Mouse (Mus musculus) common myeloid progenitor, adult 5-6 weeks (primary cell): ENCODE results near the gene Zfp618. TPM values are rescaled to one million over a fixed set of nuclear protein-coding genes. Genes with fewer than 3 reads are reported as not detected.

Source experiments
- ATAC-seq: replicated peaks from 2 replicates; pipeline ENCODE4 v1.8.0; 2016; ENCODE audit warnings: low read depth, mild to moderate bottlenecking, moderate TSS enrichment, inconsistent platforms; ENCODE audit not compliant: poor library complexity, severe bottlenecking
- total RNA-seq: library from RNA; stranded (forward); fragments of 200-1000, 187-1606 nt; gene quantifications from 2 replicates; pipeline ENCODE4 v1.2.3, GENCODE M21; 2017

Gene Zfp618
- total RNA-seq, 1 experiment from 2014 or later, result 0.32 TPM

GRCm38 (mm10) chr4:62998431-62998835 lies 33.1 kb downstream of the Zfp618 start:
- no peak for ATAC-seq

DNA sequence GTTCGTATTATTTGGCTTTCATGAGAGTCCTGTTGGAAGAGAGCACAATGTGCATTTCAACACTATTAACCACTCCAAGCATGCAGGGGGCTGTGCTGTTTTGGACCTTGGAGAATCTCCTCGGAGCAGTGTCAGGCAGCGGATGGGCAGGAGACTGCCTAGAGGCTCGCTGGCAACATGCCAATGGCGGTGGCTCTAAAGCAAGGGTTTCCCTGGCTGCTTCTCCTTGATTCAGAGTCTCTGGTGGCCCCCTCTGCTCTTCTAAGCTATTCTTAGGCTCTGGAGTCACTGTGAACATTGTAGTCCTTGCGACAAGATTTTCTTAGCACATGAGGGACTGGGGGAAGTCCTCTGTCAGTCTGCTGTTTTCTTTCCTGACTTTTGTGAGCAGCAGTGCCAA lies 33.5 kb downstream of the Zfp618 start:
- ATAC-seq, result no peak

- ATAC-seq, result no peak
These were observed 33.9 kb downstream of the Zfp618 start for GRCm38 (mm10) chr4:62999321-62999720.

DNA sequence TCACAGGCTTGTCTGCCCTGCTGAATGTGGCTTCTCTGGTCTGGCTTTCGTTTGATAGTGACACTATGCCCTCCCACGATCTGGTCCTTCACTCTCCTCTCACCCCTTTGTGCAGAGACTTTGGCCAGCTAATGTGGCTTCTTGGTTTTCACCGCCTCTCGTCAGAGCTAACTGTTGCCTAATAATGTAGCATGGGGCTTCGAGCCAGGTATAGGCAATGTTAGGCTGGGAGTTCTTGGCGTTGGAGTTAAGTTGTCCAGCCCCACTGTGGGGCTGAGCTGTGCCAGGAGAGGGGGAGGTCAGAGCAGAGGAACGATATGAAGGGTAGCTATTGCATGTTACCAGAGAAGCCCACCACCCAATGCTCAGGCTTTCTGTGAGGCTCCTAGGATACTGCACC lies 34.5 kb downstream of the Zfp618 start:
- no peak for ATAC-seq

DNA sequence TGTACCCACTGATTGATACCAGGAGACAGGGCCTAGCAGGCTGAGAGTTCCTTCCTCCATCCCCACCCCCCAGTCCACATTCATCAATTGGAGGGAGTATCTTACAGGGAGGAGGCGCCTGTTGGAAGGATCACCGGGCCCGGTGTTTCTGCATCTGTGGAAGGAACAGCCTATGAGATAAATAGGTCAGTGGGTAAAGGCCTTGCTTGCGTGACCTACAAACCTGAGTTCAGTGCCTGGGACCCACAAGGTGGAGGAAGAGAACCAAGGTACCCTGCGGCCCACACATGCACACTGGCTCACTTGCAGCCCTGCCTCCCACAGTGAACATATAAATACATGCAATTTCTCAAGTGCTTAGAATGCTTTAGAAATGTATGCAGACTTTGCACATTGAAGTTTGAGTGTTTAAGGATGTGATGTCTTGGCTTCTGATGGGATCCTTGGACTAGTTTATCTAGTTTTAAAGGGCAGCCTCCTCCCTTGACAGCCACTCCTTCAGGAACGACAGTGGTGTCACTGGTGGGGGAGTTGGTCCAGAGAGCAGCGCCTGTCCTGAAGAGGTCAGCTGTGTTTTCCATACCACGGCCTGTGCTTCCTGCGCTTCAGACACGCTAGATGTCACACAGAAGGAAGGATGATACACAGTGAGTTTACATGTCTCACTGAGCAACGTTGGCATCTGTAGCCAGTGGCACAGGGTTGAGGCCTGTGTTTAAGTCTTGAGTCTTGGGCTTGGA lies 35.1 kb downstream of the Zfp618 start:
- ATAC-seq, result no peak

DNA sequence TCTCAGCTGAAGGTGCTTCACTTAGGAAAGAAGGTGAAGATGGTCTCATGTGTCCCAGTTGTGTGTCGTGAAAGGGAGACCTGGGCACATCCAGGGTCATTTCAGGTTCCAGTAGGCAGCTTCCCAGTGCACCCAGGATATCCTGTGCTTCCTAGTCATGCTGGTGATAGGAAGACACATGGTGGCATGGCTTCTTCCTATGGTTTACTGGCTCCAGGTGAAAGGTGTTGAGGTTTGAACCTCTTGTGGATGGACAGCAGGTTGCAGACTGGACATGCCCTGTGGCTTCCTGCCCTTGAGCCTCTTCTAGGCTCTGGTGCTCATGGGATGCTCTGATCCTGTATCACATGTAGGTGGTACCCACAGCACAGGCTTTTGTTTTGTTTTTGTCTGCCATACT lies 37.0 kb downstream of the Zfp618 start:
- ATAC-seq, result no peak

DNA sequence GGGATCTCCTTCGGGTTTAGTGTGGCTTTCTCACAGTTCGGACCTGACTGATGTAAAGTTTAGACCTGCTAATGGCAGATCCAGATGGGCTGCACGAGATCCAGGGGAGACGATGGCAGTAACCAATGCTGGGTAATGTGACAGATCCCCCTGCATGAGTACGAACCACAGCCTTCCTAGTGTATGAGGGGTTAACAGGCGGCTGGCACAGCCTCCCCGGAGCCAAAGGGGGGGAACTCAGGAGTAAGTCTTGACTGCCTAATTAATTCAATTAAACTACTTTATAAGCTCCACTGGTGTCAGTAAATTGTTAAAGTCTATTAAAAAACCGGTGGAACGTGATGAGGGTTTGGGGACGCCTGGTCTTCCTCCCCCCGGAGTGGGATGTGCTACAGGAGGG lies 39.1 kb downstream of the Zfp618 start:
- ATAC-seq, result no peak

DNA sequence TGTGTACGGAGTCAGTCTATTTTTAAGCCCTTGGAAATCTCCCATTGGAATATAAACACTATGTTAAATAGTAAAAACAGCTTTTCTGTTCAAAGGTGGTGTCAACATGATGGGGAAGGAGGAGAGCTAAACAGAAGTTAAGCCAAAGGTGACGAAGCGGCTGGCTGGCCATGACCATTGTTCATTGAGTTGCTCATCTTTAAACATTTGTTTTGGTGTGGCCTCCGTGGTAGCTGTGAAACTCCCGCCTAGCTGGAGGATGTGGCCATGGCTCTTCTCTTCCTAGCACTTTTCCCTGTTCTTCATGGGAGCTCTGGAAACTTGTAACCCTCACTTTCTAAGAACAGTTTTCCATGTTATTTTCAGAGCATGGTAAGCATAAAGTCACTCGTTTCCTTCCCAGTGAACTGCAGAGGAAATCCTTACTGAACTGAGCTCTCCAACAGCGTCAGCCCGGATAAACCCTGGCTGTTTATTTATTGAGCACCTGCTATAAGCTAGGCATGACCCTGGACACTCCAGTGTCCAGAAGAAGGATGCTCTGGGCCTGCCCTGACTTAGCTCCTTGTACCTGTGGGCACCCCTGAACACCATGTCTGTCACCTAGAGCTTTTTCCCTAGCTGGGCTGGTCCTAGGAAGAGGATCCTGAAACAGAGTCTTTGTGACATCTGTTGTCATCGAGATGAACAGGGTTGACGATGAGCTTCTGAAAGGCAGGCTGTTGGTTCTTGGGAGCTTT lies 40.2 kb downstream of the Zfp618 start:
- no peak for ATAC-seq

DNA sequence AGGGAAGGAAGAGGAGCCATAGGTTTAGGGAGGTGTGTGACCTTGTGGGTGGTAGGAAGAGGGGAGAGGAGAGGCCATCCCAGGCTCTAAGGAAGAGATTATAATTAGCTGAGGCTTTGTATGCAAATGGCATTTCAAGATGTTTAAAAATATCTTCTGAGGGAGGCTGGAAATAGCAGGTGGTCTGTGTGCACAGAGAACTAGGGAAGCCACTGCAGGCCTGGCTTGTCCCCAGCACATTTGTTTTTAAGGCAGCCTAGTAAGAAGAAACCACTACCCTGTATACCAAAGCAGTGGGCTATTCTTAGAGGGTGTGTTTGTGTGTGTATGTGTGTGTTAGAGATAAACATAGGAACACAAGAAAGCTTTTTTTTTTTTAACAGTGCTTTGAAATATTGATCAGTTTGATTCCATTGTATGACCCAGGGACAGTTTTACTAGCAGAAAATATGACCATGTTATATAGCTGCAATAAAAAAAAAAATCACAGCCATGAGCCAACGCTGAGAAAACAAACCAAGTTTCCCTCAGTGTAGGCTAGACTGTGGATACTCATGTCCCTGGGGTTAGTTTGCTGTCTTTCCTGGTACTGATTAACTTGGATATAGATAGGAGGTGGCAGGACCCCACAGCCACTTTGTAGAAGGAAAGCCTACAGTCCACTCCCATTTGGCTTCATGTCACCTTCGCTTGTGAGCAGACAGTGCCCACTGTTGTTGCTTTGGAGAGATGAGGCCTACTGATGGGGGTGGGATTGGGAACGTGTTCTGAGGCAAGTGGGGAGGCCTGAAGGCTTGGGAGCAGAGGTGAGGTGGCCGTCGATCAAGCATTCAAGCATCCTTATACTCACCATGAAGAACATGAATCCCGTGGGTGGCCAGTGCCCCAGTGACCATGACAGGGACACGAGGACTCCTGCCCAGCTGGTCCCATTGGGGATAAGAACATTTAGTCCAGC lies 41.1 kb downstream of the Zfp618 start:
- no peak for ATAC-seq

- ATAC-seq, result no peak
These were observed 42.8 kb downstream of the Zfp618 start for GRCm38 (mm10) chr4:63008206-63008605.

DNA sequence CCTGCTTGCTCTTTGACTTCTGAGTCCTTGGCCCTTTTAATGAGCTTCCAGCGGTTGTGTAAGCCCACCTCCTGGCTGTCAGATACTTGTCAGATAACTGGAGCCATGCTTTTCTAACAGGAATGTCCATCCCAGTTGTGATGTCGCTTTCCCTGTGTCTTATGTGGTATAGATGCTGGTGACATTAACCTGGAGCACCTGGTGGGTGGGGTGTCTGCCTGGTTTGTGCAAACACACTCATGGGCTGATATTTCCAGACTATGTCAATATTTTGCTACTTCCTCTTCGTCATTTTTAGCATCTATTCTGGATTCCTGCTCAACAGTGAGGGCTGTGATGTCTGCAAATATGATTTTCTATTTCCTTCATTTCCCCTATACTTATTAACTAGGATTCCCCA lies 43.4 kb downstream of the Zfp618 start:
- ATAC-seq, result no peak

GRCm38 (mm10) chr4:63009821-63010220 lies 44.4 kb downstream of the Zfp618 start:
- no peak for ATAC-seq

- ATAC-seq, result no peak
These were observed 44.9 kb downstream of the Zfp618 start for GRCm38 (mm10) chr4:63010226-63010625.

GRCm38 (mm10) chr4:63018616-63019015 lies 53.2 kb downstream of the Zfp618 start:
- ATAC-seq, result no peak

DNA sequence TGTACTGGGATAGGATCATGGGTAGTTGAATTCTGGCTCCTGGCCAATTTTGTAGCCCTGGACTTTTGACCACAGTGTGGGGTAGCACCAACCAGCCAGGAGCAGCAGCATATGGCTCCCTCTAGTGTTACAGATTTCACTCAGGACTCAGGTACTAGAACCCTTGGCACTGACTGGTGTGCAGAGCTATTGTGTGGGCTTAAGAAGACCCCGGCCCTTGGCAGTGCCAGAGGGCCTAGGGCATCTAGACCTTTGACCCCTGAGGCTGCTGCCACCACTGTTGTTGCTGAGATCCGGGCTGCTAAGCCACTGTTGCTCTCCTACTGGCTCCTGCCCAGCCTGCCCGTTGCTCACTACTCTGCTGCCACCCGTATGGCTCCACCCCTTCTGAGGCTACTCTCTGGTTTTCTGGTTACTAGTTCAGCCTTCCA lies 54.1 kb downstream of the Zfp618 start:
- no peak for ATAC-seq

DNA sequence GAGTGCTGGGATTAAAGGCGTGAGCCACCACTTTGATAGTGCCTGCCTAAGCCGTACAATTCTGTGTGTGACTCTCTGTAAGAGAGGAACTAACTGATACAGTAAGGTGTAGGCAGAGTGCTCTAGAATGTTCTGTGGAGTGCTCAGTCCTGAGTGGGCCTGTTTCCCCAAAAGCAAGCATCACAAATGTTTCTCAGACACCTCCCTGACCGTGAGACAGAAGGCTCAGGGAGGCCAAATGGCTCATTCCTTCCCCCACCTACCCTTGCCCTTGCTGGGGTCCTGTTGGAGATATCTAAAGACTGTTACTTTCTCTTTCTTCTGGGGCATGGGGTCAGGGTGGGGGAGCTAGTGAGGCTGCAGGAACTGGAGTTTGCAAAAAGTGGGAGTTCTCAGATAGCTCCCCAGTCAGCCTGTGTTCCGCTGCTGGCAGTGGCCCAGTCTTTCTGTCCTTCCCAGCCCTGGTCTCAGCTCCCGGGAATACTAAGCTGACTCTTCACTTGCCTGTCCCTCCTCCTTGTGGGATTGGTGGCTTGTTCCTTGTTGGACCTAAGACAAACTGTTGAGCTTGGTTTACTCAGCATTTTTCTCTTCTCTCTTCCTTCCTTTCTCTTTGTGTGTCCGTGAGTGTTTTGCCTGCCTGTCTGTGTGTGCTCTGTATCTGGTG lies 55.8 kb downstream of the Zfp618 start:
- ATAC-seq, result no peak

DNA sequence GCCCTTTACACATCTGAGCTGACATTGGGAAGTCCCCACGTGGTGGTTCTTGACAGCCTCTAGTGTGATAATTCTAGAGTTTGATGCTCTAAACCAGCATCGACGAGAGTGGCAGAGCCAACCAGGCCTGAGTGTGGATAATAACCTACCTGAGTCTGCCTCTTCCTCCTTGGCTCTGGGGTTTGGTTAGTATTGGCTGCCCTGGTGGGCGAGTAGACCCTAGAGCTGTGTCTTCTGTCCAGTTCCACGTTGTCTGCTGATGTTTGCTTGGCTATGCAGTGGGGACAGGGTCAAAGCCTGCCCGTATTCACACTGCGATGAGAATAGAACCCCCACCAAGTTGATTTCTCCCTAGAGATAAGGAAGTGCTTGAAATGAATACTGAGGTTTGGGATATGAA lies 58.1 kb downstream of the Zfp618 start:
- no peak for ATAC-seq

DNA sequence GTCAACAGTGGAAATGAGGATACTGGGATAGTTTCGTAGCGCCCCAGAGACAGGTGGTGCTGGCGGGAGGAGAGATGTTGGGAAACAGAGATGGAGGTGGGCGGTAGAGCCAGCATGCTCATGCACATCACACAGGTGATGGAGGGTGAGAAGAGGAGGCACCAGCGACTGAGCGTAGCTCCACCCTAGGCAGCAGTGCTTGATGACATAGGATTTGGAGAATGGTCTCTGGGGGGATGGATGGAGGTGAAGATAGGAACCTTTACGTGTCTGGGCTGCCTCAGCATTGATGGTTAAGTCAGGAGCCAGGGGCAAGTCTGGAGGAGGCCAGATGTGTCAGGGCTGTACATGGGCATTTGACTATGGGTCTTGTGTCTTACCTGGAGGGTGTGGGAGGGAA lies 58.7 kb downstream of the Zfp618 start:
- ATAC-seq, result no peak

- peak; percentile 92 for ATAC-seq
These were observed 59.4 kb downstream of the Zfp618 start for GRCm38 (mm10) chr4:63024734-63025256.

DNA sequence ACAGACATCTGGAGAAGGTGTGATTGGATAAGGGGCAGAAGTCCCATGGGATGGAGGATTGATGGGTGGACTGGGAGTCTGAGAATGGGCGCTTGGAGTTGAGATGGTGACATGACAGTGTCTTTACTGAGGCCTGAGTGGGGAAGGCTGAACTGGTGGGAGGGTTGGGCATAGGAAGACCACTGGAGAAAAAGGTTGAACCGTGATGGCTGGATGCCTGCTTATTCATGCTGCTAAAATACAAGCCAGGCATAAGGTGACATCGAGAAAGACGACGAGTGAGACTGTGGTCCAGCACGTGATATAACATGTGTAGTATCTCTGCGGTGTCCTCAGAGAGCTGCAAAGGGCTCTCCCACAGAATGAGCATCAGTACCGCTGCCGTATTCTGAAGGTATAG lies 59.9 kb downstream of the Zfp618 start:
- ATAC-seq, result no peak
